8 mouse cellular contexts compared by ENCODE assay signal in the genomic region with DNA sequence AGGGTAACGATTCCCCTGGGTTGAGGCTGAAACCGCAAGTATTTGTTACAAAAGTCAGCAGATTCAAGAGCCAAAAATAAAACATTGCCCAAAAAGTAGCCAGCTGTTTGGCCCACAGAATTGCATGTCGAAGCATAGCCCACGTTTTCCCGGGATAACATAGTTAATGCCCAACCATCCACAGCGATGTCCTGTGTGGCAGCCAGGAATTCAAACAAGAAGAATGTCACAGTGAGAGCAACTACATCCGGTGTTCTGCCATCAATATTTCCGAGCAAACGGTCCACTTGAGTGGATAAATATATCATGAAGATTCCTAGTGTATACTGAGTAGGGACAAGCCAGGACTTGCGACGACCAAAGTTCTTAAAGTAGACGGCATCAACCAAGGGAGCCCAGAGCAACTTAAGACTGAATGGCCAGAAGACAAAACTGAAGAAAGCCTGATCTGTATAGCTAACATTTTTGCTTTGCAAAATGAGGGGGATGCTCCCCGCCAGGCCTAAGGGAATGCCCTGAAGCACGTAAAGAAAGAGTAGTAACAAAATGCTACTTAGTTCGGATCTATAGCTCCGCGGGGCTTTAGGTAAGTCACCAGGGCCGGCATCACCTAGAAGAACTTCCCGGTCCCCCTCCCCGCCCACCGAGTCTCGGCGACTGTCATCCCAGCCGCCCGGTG. TPM values are rescaled to one million over a fixed set of nuclear protein-coding genes. Genes with fewer than 3 reads are reported as not detected.
DNase-seq lines count a peak whose midpoint lies in the region; ATAC-seq and TF ChIP-seq lines count a peak whose summit lies in the region.

No protein-coding gene starts in this region.

- H3K4me3 ChIP-seq in hindbrain, embryonic 15.5 days = peak overlapping the region; percentile 89
- peak overlapping the region; percentile 78 for H3K4me3 ChIP-seq in liver, adult 2 months (ENCODE audit: insufficient read depth, low read depth, low read length)
- peak overlapping the region; percentile 84 for H3K4me3 ChIP-seq in neural tube, embryonic 11.5 days (ENCODE audit: low read depth, low read length)

- H3K9me3 ChIP-seq in hindbrain, embryonic 15.5 days = no peaks in the 10 kb centered on the region
- H3K9me3 ChIP-seq in neural tube, embryonic 11.5 days (ENCODE audit: control insufficient read depth, low read length) = no peaks in the 10 kb centered on the region

- H3K27me3 ChIP-seq in hindbrain, embryonic 15.5 days = 0 out of 2 replicates have a peak, but pooled peaks cover 6% of the 10 kb centered on the region
- H3K27me3 ChIP-seq in liver, adult 2 months (ENCODE audit: control insufficient read depth, insufficient read depth, low read length) = no peaks in the 10 kb centered on the region
- no peaks in the 10 kb centered on the region for H3K27me3 ChIP-seq in neural tube, embryonic 11.5 days (ENCODE audit: control insufficient read depth, insufficient read depth, low read length)

- H3K9ac ChIP-seq in hindbrain, embryonic 15.5 days = peak overlapping the region; percentile 86
- H3K9ac ChIP-seq in liver, adult 2 months (ENCODE audit: low read depth, low read length) = peak overlapping the region; percentile 72
- peak overlapping the region; percentile 81 for H3K9ac ChIP-seq in neural tube, embryonic 11.5 days (ENCODE audit: low read length)

- H3K79me2 ChIP-seq in liver, adult 2 months (ENCODE audit: control insufficient read depth, insufficient read depth, low read length) = peaks cover 3% of the 10 kb centered on the region; the same call in 1 of the 2 replicates

- 6% methylated on average over 25 of the region's 25 CpGs for WGBS in hindbrain, embryonic 15.5 days
- WGBS in liver, adult 2 months = under 1% methylated on average over 25 of the region's 25 CpGs
- WGBS in neural tube, embryonic 11.5 days = 10% methylated on average over 25 of the region's 25 CpGs

- TF ChIP-seq CTCF in liver, adult 2 months (IDR thresholded peaks at IDR 0.05; ENCODE audit: low read depth, low read length) = no peak

- TF ChIP-seq POLR2A in liver, adult 2 months (IDR thresholded peaks at IDR 0.05; ENCODE audit: extremely low read depth, insufficient read depth, low read length) = no peak

- H3K4me1 ChIP-seq in hindbrain, embryonic 15.5 days (replicated peaks) = peaks cover 38% of the 10 kb centered on the region
- peaks cover 9% of the 10 kb centered on the region; the same call in 1 of the 2 replicates for H3K4me1 ChIP-seq in liver, adult 2 months (ENCODE audit: control insufficient read depth, insufficient read depth, low read length)
- 0 out of 2 replicates have a peak, but pooled peaks cover 3% of the 10 kb centered on the region for H3K4me1 ChIP-seq in neural tube, embryonic 11.5 days (ENCODE audit: control insufficient read depth, insufficient read depth, low read length)

- ATAC-seq in hindbrain, embryonic 15.5 days (ENCODE audit: low FRiP score, low read depth) = no peak
- no peak for ATAC-seq in neural tube, embryonic 11.5 days (ENCODE audit: insufficient read depth, low FRiP score, low TSS enrichment)
- no peak; the same call in 1 of the 2 replicates for ATAC-seq in megakaryocyte-erythroid progenitor cell, adult 5-6 weeks (replicated peaks; ENCODE audit: low FRiP score, low TSS enrichment, poor library complexity, severe bottlenecking)

- peak; percentile 13 for DNase-seq in adrenal gland, postnatal 10 days
- no peak for DNase-seq in adrenal gland, postnatal 25 days
- DNase-seq in 416B (ENCODE audit: low read depth) = peak; percentile 46
- DNase-seq in embryo, embryonic 11 days = peak; percentile 32
- DNase-seq in liver, adult 2 months (ENCODE audit: extremely low read depth, low read depth, low spot score) = peak; percentile 78
- DNase-seq in neural tube, embryonic 11.5 days (ENCODE audit: low spot score) = peak; percentile 10

- H3K27ac ChIP-seq in hindbrain, embryonic 15.5 days (replicated peaks) = peak overlapping the region; percentile 90
- H3K27ac ChIP-seq in liver, adult 2 months (replicated peaks; ENCODE audit: insufficient read depth, low read depth, low read length) = peak overlapping the region; percentile 80
- peak overlapping the region; percentile 72; the same call in 1 of the 2 replicates for H3K27ac ChIP-seq in neural tube, embryonic 11.5 days (ENCODE audit: low read depth, low read length)

- H3K36me3 ChIP-seq in hindbrain, embryonic 15.5 days = no peaks in the 10 kb centered on the region
- H3K36me3 ChIP-seq in liver, adult 2 months (ENCODE audit: control insufficient read depth, insufficient read depth, low read length) = peaks cover 5% of the 10 kb centered on the region
- no peaks in the 10 kb centered on the region for H3K36me3 ChIP-seq in neural tube, embryonic 11.5 days (ENCODE audit: control insufficient read depth, insufficient read depth, low read length)

- peak overlapping the region; percentile 70 for H3K4me2 ChIP-seq in hindbrain, embryonic 15.5 days
- peak overlapping the region; percentile 90 for H3K4me2 ChIP-seq in neural tube, embryonic 11.5 days (ENCODE audit: low read depth)

RNA-seq across cellular contexts. Expression of a gene that starts 1.0 kb away (rescaled TPM):
- total RNA-seq in adrenal gland, postnatal 10 days (2021) = 10 to 100 TPM; 23.7 to 26.5 TPM
- total RNA-seq in adrenal gland, postnatal 25 days (2021) = 32.9 and 36.9 TPM in 2 replicates
- 17.4 and 17.8 TPM in 2 replicates for polyA plus RNA-seq in hindbrain, embryonic 15.5 days (2015; fragmentation: Nextera tagmentation; extraction: Ambion mirVana)
- 60.9 and 66.7 TPM in 2 replicates for total RNA-seq in liver, adult 2 months (2014; rRNA removed)
- polyA plus RNA-seq in liver, adult 2 months (2012; rRNA removed) = 28.6 and 32.1 TPM in 2 replicates
- polyA plus RNA-seq in neural tube, embryonic 11.5 days (2014; fragmentation: Nextera tagmentation; extraction: Ambion mirVana) = 11.0 and 13.6 TPM in 2 replicates
- 10.1 and 11.7 TPM in 2 replicates for total RNA-seq in megakaryocyte-erythroid progenitor cell, adult 5-6 weeks (2014; fragmentation: Nextera tagmentation)
- total RNA-seq in megakaryocyte-erythroid progenitor cell, adult 5-6 weeks (2017) = 15.3 and 17.9 TPM in 2 replicates

RNA-seq across cellular contexts. Expression of a gene that starts 12.3 kb away (rescaled TPM):
- total RNA-seq in adrenal gland, postnatal 10 days (2021) = 10 to 100 TPM; 28.8 to 37.7 TPM
- 20.9 and 24.4 TPM in 2 replicates for total RNA-seq in adrenal gland, postnatal 25 days (2021)
- polyA plus RNA-seq in hindbrain, embryonic 15.5 days (2015; fragmentation: Nextera tagmentation; extraction: Ambion mirVana) = 41.7 and 42.6 TPM in 2 replicates
- 9.2 and 9.6 TPM in 2 replicates for total RNA-seq in liver, adult 2 months (2014; rRNA removed)
- polyA plus RNA-seq in liver, adult 2 months (2012; rRNA removed) = 2.8 and 3.4 TPM in 2 replicates
- 71.0 and 72.4 TPM in 2 replicates for polyA plus RNA-seq in neural tube, embryonic 11.5 days (2014; fragmentation: Nextera tagmentation; extraction: Ambion mirVana)
- 34.7 and 37.5 TPM in 2 replicates for total RNA-seq in megakaryocyte-erythroid progenitor cell, adult 5-6 weeks (2014; fragmentation: Nextera tagmentation)
- 57.3 and 60.8 TPM in 2 replicates for total RNA-seq in megakaryocyte-erythroid progenitor cell, adult 5-6 weeks (2017)

RNA-seq across cellular contexts. Expression of a gene that starts 34.3 kb away (rescaled TPM):
- 10 to 100 TPM; 10.2 to 13.5 TPM for total RNA-seq in adrenal gland, postnatal 10 days (2021)
- total RNA-seq in adrenal gland, postnatal 25 days (2021) = 13.2 and 17.4 TPM in 2 replicates
- 6.7 and 7.1 TPM in 2 replicates for polyA plus RNA-seq in hindbrain, embryonic 15.5 days (2015; fragmentation: Nextera tagmentation; extraction: Ambion mirVana)
- 8.9 and 11.0 TPM in 2 replicates for total RNA-seq in liver, adult 2 months (2014; rRNA removed)
- polyA plus RNA-seq in liver, adult 2 months (2012; rRNA removed) = 6.0 and 7.0 TPM in 2 replicates
- 3.1 and 4.2 TPM in 2 replicates for polyA plus RNA-seq in neural tube, embryonic 11.5 days (2014; fragmentation: Nextera tagmentation; extraction: Ambion mirVana)
- total RNA-seq in megakaryocyte-erythroid progenitor cell, adult 5-6 weeks (2014; fragmentation: Nextera tagmentation) = 6.0 and 8.7 TPM in 2 replicates
- 9.7 and 16.2 TPM in 2 replicates for total RNA-seq in megakaryocyte-erythroid progenitor cell, adult 5-6 weeks (2017)
